Mouse (Mus musculus) thymus, adult 2 months (tissue): ENCODE data around the gene Tuba3a.

Experiments used
- CTCF ChIP-seq: fragments of 200-500 bp; IDR thresholded peaks from 2 replicates; pipeline ENCODE4 v1.5.1; 2012; ENCODE audit warnings: mild to moderate bottlenecking, control low read depth, low read length, moderate library complexity, borderline replicate concordance; ENCODE audit not compliant: control insufficient read depth, poor library complexity, insufficient read depth; ENCODE audit errors: extremely low read depth
- POLR2A ChIP-seq: fragments of 200-500 bp; IDR thresholded peaks from 2 replicates; pipeline ENCODE4 v1.6.1; 2012; ENCODE audit warnings: mild to moderate bottlenecking, low read length, control low read depth, moderate library complexity; ENCODE audit not compliant: control insufficient read depth, poor library complexity, insufficient read depth; ENCODE audit errors: extremely low read depth

DNA sequence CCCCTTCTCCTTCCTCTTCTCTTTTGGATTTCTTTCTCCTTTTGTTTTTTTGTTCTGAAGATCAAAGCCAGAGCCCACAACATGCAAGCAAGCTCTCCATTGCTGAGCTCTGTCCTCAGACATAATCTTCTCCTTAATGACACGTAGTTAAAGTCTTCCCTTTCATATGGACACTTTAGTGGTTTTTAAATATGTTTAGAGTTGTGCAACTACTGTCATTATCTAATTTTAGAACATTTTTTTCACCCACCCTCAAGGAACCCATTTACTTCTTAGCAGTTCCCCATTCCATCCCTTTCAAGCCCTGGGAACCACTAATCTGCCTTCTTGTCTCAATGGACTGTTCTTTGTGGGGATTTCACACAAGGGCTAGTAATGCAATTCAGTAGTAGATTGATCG, 48.5 kb upstream of the Tuba3a start:
- TF ChIP-seq POLR2A = no peak
- no peak for TF ChIP-seq CTCF
